Mouse (Mus musculus): ENCODE data around the gene 1600012H06Rik. TPM values are rescaled to one million over a fixed set of nuclear protein-coding genes. Genes with fewer than 3 reads are reported as not detected.
"Not testable (repeated sequence)": the region's sequence is repeated elsewhere in the genome, so short reads cannot be mapped to it uniquely, and the experiment has no call there.

The 1600012H06Rik gene
- total and polyA plus RNA-seq, 3 experiments, result 23.8 to 33.1 (median 27.6) TPM

DNA sequence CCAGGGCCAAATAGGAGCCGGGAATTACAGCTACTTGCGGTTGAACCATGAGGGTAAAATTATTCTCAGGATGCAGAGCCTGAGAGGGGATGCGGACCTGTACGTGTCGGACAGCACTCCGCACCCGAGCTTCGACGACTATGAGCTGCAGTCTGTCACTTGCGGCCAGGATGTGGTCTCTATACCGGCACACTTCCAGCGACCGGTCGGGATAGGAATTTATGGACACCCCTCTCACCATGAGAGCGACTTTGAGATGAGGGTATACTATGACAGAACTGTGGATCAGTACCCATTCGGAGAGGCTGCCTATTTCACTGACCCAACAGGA, 710 bp downstream of the 1600012H06Rik start:
- no peak for DNase-seq

DNA sequence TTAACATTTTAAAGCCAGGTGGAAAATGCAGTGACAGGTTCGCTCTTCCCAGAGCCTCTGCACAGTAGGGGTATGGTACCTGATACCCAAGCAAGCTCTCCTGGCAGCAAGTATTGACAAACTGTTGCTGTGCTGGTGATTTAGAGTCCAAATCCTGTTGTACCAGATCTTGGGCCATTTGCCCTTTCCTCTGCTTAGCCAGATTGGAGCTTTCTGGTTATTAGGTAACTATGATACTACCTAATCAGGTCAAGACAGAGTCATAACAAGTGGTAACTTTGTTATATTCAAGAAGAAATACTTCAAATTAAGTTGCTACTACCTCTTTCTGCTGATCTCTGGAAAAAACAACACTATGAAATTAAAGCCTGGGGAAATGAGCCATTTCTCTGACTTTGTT, 1.6 kb downstream of the 1600012H06Rik start:
- no peak for DNase-seq

DNA sequence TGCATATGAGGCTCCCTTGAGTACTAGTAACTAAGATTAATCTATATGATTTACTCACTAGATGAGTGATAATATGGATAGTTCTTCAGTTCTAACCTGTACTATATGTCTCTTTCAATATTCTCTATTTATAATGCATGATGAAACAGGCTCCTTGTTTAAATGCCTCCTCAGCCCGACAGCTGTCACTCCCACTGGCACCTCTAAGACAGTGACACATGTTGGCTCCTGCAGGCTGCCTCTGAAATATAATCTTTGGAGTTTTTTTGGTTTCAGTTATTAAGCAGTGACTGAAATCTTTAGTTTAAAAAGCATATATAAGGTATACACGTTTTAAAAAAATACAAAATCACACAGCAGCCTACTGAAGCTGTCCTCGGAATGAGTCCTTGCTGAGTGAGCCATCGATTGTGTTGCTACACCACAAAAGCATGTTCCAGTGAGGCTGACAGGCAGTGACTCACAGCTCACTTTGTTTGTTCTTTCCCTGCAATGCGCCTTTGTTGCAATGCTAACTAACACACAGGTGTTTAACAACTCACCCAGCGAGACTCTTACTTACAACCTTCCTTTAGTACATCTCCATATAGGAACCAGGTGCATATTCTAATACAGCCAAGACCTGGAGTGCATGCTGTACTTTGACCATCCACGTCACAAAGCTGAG, 6.3 kb downstream of the 1600012H06Rik start:
- DNase-seq, result peak; percentile 54

DNA sequence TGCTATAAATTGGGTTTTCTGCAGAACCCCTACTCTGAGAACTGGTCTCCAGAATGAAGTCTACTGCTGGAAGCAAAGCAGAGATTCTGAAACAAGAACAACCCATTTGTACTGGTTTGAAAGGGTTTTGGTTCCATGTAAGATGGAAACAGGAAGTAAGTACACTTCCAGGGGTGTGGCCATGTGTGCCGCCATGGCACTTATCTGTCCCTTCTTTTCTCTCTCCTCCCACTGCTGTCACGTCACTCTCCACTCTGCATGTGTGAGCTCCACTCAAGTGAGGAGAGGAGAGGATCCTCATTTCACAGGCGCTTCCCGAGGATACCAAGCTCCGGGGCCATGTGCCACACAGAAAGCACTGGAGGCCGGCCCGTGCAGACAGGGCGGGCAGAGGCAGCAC, 10.5 kb downstream of the 1600012H06Rik start:
- DNase-seq, result no peak

DNA sequence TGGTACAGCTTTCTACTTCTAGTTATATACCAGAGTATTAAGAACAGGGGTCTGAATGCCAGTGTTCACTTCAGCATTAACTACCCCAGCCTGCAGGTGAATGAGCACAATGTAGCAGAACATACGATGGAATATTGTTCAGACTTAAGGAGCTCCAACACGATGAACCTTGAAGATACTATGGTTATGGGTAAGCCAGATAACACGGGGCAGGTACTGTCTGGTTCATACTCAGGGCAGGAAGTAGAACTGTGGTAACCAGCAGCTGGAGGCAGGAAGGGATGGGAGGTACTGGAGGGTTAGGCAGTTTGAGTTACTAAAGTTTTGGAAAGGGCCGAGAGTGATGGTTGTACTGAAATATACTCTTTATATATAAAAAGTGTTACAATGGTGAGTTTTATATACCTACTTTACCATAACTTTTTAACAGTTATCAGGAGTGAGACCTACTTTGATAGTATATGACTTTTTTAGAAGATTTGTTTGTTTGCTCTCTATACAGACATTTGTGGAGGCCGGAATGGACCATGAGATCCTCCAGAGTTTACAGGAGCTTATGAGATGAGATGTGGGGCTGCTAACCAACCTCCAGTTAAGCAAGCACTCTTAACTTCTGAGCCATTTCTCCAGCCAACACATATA, 15.8 kb downstream of the 1600012H06Rik start:
- DNase-seq, result no peak

DNA sequence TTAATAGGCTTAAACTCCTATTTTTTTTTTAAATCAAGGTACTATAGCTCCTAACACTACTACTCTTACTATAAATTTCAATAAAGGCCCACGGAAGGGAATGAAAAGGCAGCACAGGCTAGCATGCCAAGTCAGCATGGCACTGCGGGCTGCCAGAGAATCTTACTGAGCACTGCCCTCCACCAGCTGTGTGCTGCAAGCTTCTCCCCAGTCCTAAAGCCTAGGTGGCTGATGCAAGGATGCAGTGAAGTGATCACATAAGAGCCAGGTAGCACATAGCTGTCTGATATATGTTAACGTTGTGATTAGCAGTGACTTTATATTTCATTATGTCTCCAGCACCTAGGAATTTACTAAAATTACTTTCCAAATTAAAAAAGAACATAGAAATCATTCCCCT, 17.0 kb downstream of the 1600012H06Rik start:
- no peak for DNase-seq

DNA sequence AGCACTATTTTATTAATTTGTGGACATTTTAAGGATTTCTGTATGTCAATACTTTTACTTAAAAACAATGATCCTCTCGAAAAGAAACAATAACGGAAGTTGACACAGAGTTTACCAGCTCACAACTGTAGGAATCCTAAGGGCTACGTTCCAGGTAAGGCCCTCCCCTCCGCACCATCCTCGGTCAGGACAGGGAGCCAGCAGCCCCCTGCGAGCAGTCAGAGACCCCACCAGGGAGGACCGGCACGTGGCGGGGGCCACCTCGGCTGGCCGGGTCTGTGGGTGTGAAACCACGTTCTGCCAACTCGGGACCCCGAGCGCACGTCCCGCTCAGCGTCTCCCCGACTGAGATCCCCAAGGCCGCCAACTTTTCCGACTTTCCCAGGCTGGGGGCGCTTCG, 17.5 kb downstream of the 1600012H06Rik start:
- DNase-seq, result no peak

DNA sequence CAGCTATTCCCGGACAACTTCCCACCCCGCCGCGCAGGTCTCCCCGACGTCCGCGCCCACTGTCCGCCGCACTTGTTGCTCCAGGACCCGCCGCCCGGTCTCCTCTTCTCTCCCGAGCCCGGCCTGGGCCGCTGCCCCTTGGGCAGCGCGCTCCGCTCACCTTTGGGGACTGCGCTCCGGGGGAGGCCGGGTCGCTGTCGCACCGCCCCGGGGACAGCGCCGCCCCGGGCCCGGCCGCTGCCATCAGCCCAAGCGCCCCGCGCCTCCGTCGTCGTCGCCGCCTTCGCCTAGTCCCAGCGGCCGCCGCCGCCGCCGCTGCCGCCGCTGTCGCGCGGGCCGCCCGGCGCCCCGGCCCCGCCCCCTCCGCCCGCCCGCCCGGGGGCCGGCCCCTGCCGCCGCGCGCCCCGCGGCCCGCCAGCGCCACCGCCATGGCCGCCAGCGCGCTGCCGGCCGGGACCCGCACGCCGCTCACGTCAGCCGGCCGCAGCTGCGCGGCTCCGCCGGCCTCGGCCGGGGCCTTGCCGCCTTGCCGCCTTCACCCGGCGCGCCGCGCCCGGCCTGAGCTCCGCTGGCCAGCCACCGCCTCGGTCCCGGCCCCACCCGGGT, 18.1 kb downstream of the 1600012H06Rik start, which contains the start of gene Phf10:
Phf10 (minus strand) TSS at position 323 of the 606 bp plus-strand sequence.
- peak; percentile 75 for DNase-seq

DNA sequence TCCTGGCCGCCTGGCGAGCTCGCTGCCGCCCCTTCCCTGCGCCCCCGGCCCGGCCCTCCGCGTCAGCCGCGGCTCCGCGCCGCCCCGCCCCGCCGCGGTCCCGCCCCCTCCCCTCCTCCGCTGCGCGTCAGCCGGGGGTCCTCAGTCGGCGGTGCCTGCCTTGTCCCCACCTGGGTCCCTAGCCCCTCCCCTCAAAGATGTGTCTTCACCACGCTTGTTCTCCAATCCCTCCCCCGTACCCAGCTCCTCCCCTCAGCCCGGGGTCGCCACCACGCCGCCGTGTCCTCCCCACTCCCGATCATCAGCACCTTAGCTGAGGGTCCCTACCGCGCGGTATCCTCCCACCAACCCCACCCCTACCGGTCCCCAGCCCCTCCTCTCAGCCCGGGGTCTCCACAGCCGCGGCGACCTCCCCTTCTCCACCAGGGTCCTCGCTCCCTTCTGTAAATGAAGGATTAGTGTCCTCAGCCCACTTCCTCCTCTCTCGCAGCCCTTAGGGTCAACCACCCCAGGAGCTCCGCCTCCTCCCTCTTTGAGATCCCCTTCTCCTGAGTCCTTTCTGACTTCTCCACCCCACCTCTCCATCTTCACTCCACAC, 18.7 kb downstream of the 1600012H06Rik start:
- DNase-seq, result not testable (repeated sequence)

DNA sequence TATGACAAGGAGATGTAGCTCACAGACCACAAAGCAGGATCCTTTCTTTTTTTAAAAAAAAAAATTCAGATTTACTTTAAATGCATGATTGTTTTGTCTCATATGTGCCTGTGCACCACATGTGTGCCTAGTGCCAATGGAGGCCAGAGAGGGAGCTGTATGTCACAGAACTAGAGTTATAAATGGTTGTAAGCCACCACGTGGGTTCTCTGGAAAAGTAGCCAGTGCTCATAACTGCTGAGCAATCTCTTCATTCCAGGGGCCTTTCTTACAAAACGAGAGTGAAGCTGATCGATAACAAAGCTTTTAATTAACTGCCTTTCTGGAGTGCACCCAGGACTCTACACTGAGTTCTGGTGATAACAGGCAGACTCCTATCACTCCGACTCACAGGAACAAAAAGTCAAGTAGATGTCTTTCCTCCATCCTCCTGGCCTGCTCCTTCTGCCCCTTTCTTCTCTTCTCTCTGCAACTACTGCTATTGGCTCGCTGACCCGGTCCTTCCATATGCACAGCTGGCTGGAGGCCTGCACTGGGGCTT, 25.5 kb downstream of the 1600012H06Rik start:
- DNase-seq, result not testable (repeated sequence)

DNA sequence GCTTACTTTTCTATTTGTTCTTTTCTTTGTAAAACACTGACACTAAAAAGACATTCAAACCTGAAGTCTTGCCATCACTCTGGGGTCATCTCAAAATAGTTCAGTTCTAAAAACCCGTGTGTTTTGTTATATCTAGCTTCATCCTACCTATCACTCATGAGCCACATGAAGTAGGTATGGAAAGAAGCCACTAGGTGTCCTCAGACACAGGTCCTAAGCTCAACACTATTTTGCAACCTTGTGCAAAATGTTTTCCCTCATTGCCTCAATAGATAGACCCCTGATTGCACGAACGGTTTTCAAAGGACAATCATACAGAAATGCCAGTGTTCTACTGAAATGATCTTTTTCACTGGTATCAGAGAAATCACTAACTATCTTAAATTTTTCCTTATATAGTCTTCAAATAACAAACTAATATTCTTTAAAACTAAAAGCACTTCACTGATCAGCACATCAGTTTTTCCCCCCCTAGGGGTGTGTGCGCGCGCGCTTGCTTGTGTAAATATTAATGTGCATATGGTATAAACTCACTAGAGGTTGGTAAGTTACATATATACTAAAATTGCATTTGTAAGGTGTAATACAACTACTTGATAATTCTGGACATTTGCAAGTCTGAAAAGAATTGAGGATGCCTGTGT, 34.9 kb downstream of the 1600012H06Rik start:
- not testable (repeated sequence) for DNase-seq

DNA sequence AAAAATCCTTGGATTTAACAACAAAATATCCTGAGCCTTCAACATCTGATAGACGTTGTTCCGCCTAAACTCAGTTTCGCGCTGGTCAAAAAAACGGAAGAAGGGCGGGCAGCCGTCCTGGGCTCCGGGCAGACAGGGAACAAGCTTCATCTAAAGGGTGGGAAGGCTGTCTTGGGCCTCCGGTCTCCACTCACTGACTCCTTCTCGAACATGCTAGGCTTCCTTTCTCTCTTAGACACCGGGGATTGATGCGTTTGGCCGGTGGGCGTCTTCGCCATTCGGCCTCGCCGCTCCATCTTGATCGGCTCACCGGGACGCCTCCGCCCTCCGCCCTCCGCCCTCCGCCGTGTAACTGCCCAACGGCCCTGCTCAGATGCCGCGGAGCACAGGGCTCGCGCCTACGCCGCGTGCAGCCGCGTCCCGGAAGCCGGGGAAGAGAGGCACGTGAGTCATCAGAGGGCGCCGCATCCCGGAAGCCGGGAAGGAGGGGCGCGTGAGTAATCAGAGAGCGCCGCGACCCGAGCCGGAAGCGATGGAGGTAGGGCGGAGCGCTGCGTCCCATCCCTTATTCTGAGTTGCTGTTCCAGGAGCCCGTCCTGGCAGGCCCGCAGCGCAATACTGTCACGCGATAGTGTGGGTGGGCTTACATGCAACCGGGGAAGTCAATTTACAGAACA, 35.5 kb downstream of the 1600012H06Rik start, which contains the start of the genes 9030025P20Rik and Gm3417:
9030025P20Rik (plus strand) TSS at position 107 of the 677 bp plus-strand sequence.
Gm3417 (minus strand) TSS at position 429 of the 677 bp plus-strand sequence.
- not testable (repeated sequence) for DNase-seq

DNA sequence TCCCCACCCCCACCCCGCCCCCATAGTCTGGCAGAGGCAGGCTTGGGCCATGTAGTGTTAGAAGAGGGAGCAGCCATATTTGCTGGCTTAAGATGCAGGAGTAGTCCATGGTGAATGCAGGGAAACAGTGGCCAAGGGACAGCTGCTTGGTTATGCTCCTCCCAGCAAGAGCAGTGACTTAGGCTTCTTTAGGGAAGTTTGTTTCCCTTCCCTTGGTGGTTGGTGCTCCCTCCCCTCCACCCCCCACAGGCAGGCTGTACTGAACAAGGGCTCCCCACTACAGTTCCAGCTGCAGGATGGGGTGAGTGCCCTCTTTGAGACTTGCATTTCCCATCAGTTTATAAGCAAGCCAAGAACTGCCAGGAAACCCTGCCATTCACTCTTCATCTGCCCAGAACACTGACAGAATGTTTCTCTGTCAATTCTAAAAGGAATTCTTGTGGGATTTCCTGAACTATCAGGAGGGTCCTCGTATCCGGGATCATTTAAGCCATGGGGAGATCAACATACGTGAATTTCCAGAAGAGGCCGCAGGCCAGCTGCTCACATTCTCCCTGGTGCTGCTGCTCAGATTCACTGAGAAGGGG, 47.2 kb downstream of the 1600012H06Rik start:
- not testable (repeated sequence) for DNase-seq

DNA sequence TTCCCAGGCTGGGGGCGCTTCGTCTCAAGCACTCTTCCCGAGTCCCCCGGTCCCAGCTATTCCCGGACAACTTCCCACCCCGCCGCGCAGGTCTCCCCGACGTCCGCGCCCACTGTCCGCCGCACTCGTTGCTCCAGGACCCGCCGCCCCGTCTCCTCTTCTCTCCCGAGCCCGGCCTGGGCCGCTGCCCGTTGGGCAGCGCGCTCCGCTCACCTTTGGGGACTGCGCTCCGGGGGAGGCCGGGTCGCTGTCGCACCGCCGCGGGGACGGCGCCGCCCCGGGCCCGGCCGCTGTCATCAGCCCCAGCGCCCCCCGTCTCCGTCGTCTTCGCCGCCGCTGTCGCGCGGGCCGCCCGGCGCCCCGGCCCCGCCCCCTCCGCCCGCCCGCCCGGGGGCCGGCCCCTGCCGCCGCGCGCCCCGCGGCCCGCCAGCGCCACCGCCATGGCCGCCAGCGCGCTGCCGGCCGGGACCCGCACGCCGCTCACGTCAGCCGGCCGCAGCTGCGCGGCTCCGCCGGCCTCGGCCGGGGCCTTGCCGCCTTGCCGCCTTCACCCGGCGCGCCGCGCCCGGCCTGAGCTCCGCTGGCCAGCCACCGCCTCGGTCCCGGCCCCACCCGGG, 49.6 kb downstream of the 1600012H06Rik start:
- DNase-seq, result not testable (repeated sequence)

DNA sequence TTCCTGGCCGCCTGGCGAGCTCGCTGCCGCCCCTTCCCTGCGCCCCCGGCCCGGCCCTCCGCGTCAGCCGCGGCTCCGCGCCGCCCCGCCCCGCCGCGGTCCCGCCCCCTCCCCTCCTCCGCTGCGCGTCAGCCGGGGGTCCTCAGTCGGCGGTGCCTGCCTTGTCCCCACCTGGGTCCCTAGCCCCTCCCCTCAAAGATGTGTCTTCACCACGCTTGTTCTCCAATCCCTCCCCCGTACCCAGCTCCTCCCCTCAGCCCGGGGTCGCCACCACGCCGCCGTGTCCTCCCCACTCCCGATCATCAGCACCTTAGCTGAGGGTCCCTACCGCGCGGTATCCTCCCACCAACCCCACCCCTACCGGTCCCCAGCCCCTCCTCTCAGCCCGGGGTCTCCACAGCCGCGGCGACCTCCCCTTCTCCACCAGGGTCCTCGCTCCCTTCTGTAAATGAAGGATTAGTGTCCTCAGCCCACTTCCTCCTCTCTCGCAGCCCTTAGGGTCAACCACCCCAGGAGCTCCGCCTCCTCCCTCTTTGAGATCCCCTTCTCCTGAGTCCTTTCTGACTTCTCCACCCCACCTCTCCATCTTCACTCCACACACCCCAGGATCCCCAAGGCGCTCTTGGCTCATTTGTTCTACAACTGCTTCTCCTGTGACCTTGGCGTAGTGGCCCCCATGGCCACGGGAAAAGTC, 50.3 kb downstream of the 1600012H06Rik start:
- not testable (repeated sequence) for DNase-seq

DNA sequence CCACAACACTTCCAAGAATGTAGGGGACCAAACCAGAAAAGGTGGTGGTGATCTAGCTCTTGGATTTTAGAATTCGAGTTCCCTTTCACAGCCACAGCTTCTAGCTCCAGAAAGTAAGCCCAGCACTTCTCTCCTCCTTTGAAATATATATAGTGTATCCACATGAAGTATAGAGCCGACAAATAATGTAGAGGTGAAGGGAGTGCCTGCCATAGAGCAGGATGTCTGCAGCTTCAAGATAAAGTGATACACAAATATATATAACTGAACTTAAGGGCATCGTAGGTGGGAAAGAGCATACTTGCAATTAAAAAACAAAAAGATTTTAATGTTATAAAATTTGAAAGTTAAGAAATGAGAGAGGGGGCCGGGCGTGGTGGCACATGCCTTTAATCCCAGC, 51.2 kb downstream of the 1600012H06Rik start:
- not testable (repeated sequence) for DNase-seq

DNA sequence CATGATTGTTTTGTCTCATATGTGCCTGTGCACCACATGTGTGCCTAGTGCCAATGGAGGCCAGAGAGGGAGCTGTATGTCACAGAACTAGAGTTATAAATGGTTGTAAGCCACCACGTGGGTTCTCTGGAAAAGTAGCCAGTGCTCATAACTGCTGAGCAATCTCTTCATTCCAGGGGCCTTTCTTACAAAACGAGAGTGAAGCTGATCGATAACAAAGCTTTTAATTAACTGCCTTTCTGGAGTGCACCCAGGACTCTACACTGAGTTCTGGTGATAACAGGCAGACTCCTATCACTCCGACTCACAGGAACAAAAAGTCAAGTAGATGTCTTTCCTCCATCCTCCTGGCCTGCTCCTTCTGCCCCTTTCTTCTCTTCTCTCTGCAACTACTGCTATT, 57.1 kb downstream of the 1600012H06Rik start:
- not testable (repeated sequence) for DNase-seq

DNA sequence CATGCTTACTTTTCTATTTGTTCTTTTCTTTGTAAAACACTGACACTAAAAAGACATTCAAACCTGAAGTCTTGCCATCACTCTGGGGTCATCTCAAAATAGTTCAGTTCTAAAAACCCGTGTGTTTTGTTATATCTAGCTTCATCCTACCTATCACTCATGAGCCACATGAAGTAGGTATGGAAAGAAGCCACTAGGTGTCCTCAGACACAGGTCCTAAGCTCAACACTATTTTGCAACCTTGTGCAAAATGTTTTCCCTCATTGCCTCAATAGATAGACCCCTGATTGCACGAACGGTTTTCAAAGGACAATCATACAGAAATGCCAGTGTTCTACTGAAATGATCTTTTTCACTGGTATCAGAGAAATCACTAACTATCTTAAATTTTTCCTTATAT, 66.1 kb downstream of the 1600012H06Rik start:
- not testable (repeated sequence) for DNase-seq

Measured in adrenal gland, adult 2 months (tissue).